Mouse (Mus musculus) heart, embryonic 10.5 days (tissue): ENCODE data around the gene Gm14862. TPM values are rescaled to one million over a fixed set of nuclear protein-coding genes. Genes with fewer than 3 reads are reported as not detected.

ENCODE experiments used
- DNase-seq: peaks from one replicate; pipeline ENCODE4 v3.0.0-alpha.2; 2017; ENCODE audit warnings: low spot score
- H3K27ac ChIP-seq: fragments of 300-500 bp; sonication (generic); 2 replicates; pipeline ENCODE4 v1.5.1; 2016; ENCODE audit warnings: mild to moderate bottlenecking
- H3K27me3 ChIP-seq: fragments of 300-500 bp; sonication (generic); 2 replicates; pipeline ENCODE4 v1.6.1; 2016; ENCODE audit warnings: mild to moderate bottlenecking; ENCODE audit not compliant: poor library complexity, insufficient read depth, severe bottlenecking
- H3K36me3 ChIP-seq: fragments of 300-500 bp; sonication (generic); 2 replicates; pipeline ENCODE4 v1.6.1; 2016; ENCODE audit warnings: mild to moderate bottlenecking, moderate library complexity
- H3K4me1 ChIP-seq: fragments of 300-500 bp; sonication (generic); 2 replicates; pipeline ENCODE4 v1.6.1; 2016; ENCODE audit warnings: mild to moderate bottlenecking
- H3K4me3 ChIP-seq: fragments of 300-500 bp; sonication (generic); 2 replicates; pipeline ENCODE4 v1.5.1; 2016; ENCODE audit warnings: mild to moderate bottlenecking, moderate library complexity
- H3K9me3 ChIP-seq: fragments of 300-500 bp; sonication (generic); 2 replicates; pipeline ENCODE4 v1.6.1; 2016; ENCODE audit warnings: mild to moderate bottlenecking, moderate library complexity
- WGBS: fragments of 180-500 bp; shearing (Covaris S2); methylation state at CpG from one replicate; pipeline ENCODE4 v1.1.7; 2016; 5-methylcytosine and 5-hydroxymethylcytosine counted together
- polyA plus RNA-seq: library from polyadenylated mRNA; unstranded; fragments of >200 nt; fragmentation: Nextera tagmentation; extraction: Ambion mirVana; gene quantifications from 2 replicates; pipeline ENCODE4 v1.2.1, GENCODE M21; 2016

Gene Gm14862
- polyA plus RNA-seq, 1 experiment from 2014 or later = not detected

- H3K4me3 ChIP-seq = no peak overlapping the region
- 88% methylated on average over 7 of the region's 7 CpGs for WGBS
- no peak overlapping the region for H3K27ac ChIP-seq
- H3K9me3 ChIP-seq = no peaks in the 10 kb centered on the region
- no peaks in the 10 kb centered on the region for H3K36me3 ChIP-seq
- H3K27me3 ChIP-seq = no peaks in the 10 kb centered on the region
- no peak for DNase-seq
- no peaks in the 10 kb centered on the region for H3K4me1 ChIP-seq
Measured at GRCm38 (mm10) chrX:9257831-9258230, 1.1 kb upstream of the Gm14862 start.

DNA sequence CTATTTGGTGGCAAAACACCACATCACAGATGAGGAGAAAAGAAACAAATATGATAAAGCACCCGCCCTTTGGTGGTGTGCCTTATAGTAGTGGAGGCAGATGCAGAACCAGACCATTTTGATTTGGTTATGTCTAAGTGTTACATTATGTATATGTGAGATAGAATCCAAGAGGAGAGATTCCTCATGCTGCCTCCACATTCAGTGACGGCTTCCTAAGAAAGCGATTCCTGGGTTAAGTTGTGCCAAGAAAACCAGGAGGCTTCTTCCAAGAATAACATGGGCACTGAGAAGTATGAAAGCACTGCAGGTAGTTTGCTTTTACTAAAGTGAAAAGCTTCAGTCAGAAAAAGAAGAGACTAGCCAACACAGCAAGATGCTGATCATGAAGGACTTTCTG lies 1.8 kb downstream of the Gm14862 start:
- H3K4me3 ChIP-seq = no peak overlapping the region
- H3K36me3 ChIP-seq = no peaks in the 10 kb centered on the region
- H3K9me3 ChIP-seq = no peaks in the 10 kb centered on the region
- WGBS = 87% methylated on average over 3 of the region's 3 CpGs
- no peaks in the 10 kb centered on the region for H3K4me1 ChIP-seq
- H3K27me3 ChIP-seq = no peaks in the 10 kb centered on the region
- no peak for DNase-seq
- H3K27ac ChIP-seq = no peak overlapping the region

DNA sequence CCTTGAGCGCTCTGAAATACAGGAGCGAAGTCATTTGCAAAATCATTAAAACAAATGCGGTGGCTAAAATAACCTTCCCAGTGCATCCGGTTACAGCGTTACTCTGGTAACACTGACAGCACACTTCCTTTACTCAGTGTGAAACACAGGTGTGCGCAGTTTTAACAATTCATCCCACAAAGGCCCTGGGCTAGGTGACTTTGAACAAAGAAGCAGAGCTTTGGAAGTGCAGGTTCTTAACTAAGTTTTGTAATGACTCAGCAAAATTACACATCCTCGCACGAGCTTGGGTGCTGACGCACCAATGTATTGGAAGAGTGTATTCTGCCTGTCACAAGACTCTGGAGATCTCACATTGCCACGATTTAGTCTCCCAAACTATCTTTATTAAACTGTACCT lies 2.7 kb downstream of the Gm14862 start:
- Histone ChIP-seq H3K27me3 (no peaks in the 10 kb centered on the region), H3K4me1 (no peaks in the 10 kb centered on the region), H3K36me3 (no peaks in the 10 kb centered on the region), H3K4me3 (no peak overlapping the region), H3K9me3 (no peaks in the 10 kb centered on the region), H3K27ac (no peak overlapping the region)
- DNase-seq = no peak
- 78% methylated on average over 10 of the region's 10 CpGs for WGBS

DNA sequence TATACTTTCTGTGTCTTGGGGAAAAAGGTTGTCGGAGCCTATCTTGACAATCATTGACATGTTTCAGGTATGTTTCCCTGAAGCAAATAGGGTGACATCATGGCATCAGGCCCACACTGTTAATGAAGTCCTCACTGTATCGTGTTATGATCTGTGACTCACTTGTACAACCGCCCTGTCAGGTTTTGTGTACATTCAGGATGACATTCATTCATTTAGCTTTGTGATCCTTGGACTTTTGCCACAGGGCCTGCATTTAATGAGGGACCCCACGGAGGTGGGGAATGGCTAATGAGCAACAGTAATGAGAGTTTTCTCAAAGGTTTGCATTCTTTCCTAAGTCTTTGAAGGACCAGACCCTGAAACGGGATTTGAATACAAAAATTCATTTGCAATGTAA lies 7.8 kb downstream of the Gm14862 start:
- no peaks in the 10 kb centered on the region for H3K36me3 ChIP-seq
- H3K27me3 ChIP-seq = no peaks in the 10 kb centered on the region
- H3K4me3 ChIP-seq = no peak overlapping the region
- H3K9me3 ChIP-seq = no peaks in the 10 kb centered on the region
- DNase-seq = no peak
- WGBS = 71% methylated on average over 5 of the region's 5 CpGs
- no peaks in the 10 kb centered on the region; the same call in 1 of the 2 replicates for H3K4me1 ChIP-seq
- no peak overlapping the region for H3K27ac ChIP-seq

GRCm38 (mm10) chrX:9244603-9245336 lies 11.9 kb downstream of the Gm14862 start:
- Histone ChIP-seq H3K4me1 (no peaks in the 10 kb centered on the region; the same call in 1 of the 2 replicates), H3K27ac (no peak overlapping the region), H3K36me3 (no peaks in the 10 kb centered on the region), H3K27me3 (no peaks in the 10 kb centered on the region), H3K4me3 (no peak overlapping the region), H3K9me3 (no peaks in the 10 kb centered on the region)
- DNase-seq = peak; percentile 74
- 54% methylated on average over 12 of the region's 12 CpGs for WGBS

- Histone ChIP-seq H3K4me3 (no peak overlapping the region), H3K9me3 (no peaks in the 10 kb centered on the region), H3K27me3 (no peaks in the 10 kb centered on the region), H3K27ac (no peak overlapping the region; the same call in 1 of the 2 replicates), H3K36me3 (no peaks in the 10 kb centered on the region), H3K4me1 (no peaks in the 10 kb centered on the region; the same call in 1 of the 2 replicates)
- no peak for DNase-seq
- WGBS = 53% methylated on average over 8 of the region's 8 CpGs
Measured at GRCm38 (mm10) chrX:9243381-9243864, 13.3 kb downstream of the Gm14862 start.

GRCm38 (mm10) chrX:9240737-9241591 lies 15.7 kb downstream of the Gm14862 start:
- whole genome bisulfite sequencing = 80% methylated on average over 5 of the region's 5 CpGs

DNA sequence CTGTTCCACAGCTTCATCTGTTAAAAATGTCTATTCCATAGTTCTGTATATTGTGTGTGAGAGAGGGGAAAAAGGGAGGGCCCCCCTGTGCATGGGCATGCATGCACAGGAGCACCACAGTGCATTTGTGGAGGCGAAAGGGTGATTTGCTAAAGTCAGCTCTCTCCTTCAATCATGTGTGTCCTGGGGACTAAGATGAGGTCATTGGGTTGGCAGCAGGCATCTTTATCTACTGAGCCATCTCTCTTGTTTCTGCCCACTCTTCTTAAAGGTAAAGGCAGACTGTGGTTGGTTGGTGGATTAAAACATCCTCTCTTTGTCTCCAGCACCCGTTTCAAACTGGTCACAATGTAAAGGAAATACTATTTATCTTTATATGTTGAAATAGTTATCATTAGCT lies 29.6 kb downstream of the Gm14862 start:
- Histone ChIP-seq H3K36me3 (no peaks in the 10 kb centered on the region), H3K27ac (no peak overlapping the region), H3K27me3 (no peaks in the 10 kb centered on the region), H3K9me3 (no peaks in the 10 kb centered on the region), H3K4me3 (no peak overlapping the region), H3K4me1 (no peaks in the 10 kb centered on the region)
- 77% methylated on average over 2 of the region's 2 CpGs for WGBS
- no peak for DNase-seq

More at GRCm38 (mm10) chrX:9240737-9241591, 15.7 kb downstream of the Gm14862 start:
- DNase-seq = no peak
- Histone ChIP-seq H3K27ac (no peak overlapping the region), H3K9me3 (no peaks in the 10 kb centered on the region), H3K27me3 (no peaks in the 10 kb centered on the region), H3K4me3 (no peak overlapping the region), H3K36me3 (no peaks in the 10 kb centered on the region), H3K4me1 (no peaks in the 10 kb centered on the region; the same call in 1 of the 2 replicates)

GRCm38 (mm10) chrX:9222412-9223221 lies 34.1 kb downstream of the Gm14862 start:
- Histone ChIP-seq H3K36me3 (no peaks in the 10 kb centered on the region), H3K27ac (no peak overlapping the region), H3K27me3 (no peaks in the 10 kb centered on the region), H3K9me3 (no peaks in the 10 kb centered on the region), H3K4me1 (no peaks in the 10 kb centered on the region), H3K4me3 (no peak overlapping the region)
- no peak for DNase-seq
- 86% methylated on average over 3 of the region's 3 CpGs for WGBS

DNA sequence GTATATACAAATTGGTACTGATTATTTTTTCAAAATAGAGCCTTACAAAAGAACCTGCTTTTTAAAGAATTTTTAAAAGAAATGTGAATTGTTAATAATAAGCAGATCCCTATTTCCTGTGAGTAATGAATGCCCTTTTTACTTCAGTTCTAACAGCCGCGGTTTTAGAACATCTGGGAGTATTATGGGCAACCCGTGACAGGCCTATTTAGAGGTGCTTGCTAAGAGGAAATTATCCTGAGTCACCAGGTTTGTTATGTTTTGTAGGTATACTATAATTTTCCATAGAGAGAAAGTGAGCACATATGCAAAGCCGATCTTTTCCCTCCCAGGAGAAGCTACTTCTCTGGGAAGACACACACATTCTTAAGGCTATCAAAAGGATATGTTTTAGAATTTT lies 35.0 kb downstream of the Gm14862 start:
- 80% methylated on average over 4 of the region's 4 CpGs for WGBS
- no peaks in the 10 kb centered on the region for H3K4me1 ChIP-seq
- no peaks in the 10 kb centered on the region for H3K9me3 ChIP-seq
- no peaks in the 10 kb centered on the region for H3K36me3 ChIP-seq
- no peak overlapping the region for H3K4me3 ChIP-seq
- H3K27me3 ChIP-seq = no peaks in the 10 kb centered on the region
- no peak overlapping the region for H3K27ac ChIP-seq
- DNase-seq = no peak

DNA sequence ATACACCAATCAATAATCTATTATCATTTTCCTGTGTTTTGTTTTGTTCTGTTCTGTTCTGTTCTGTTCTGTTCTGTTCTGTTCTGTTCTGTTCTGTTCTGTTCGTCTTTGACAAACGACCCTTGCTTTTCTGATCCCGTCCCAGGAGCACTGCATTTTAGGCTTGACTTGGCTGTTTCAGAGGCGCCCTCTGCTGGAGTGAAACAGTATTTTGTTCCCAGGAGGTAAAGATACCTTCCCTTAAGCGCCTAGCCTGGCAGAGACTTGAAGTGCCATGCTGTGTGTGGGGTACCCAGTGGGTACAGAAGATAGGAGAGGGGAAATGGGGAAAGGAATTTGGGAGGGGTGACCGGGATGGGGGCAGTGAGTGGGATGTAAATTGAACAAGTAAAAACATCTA lies 35.5 kb downstream of the Gm14862 start:
- H3K27ac ChIP-seq = no peak overlapping the region
- no peaks in the 10 kb centered on the region for H3K27me3 ChIP-seq
- WGBS = 31% methylated on average over 6 of the region's 6 CpGs
- H3K9me3 ChIP-seq = no peaks in the 10 kb centered on the region
- DNase-seq = no peak
- H3K36me3 ChIP-seq = no peaks in the 10 kb centered on the region
- H3K4me3 ChIP-seq = no peak overlapping the region
- no peaks in the 10 kb centered on the region for H3K4me1 ChIP-seq

DNA sequence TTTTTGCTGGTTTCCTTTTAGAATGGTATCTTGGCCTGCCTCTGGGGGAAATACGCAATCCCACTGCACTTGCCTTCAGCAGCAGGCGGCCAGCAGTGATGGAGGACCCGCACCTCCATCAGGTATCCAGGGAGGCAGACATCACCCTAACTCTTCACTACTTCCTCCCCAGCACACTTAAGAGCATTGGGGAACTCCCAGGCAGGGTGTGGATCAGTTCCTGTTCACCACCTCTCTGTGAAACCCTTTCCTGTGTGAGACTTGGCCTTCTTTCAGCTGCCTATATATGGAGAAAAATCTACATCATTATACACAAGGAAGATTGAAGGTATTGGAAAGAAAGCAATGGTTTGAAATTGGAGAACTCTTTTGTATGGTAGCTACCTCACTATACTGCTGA lies 37.1 kb downstream of the Gm14862 start:
- Histone ChIP-seq H3K27ac (no peak overlapping the region), H3K36me3 (no peaks in the 10 kb centered on the region), H3K9me3 (no peaks in the 10 kb centered on the region), H3K4me1 (no peaks in the 10 kb centered on the region), H3K27me3 (no peaks in the 10 kb centered on the region), H3K4me3 (no peak overlapping the region)
- WGBS = 82% methylated on average over 3 of the region's 3 CpGs
- DNase-seq = no peak
